Mouse (Mus musculus): ENCODE data around the gene Zfp456. TPM values are rescaled to one million over a fixed set of nuclear protein-coding genes. Genes with fewer than 3 reads are reported as not detected.

Zfp456 gene
- 0.28 and 0.38 TPM in 2 replicates for polyA plus RNA-seq (2021; fragmentation: Nextera tagmentation)
- long read RNA-seq, experiment 1, partial matches to known transcripts: 0 of 1 reads
- long read RNA-seq, experiment 1, other reads (novel, unspliced or antisense): 1 of 1 reads
- long read RNA-seq, experiment 2: 0 reads

DNA sequence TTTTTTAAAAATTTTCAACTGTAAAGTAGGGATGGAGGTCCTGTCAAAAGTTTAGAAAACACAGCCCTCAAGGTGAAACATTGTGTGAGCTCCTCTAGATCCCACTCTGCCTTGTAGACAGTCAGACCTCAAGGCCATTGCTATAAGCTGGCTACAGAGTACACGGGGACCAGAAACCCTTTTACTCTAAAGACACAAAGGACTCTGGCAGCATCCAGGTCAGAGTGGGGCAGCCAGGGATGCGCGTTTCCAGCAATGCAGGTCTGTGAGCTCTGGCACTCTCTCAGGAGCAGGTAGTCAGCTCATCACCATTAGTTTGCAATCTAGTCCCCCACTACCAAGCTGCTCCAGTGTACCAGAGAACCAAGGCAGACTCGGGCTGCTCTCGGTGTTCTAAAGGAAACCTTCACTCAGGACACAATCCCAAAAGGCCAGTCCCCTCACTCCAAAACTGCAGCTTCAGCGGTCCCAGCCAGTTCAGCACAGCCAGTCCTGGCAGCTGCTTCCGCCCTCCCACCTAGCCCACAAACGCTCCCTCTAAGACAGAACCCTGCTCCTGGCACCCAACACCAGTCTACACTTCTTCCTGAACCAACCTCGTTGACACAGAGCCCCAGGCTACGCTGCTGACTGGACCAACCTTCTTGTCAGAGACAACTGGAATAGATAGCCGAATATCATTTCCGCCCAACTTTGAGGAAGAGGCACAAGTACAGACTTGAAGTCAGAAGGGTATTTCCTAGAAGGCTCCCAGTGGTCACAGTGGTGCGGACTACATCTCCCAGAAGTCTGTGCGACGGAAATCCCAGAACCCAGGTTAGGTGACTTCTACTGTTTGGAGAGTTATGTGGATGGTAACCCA is at the start of gene Zfp456, which contains the start of gene Gm28041:
Gene Zfp456 (minus strand): TSS at position 761 of the 862 bp plus-strand sequence.
Gene Gm28041 (minus strand): TSS at position 684 of the 862 bp plus-strand sequence.

DNA sequence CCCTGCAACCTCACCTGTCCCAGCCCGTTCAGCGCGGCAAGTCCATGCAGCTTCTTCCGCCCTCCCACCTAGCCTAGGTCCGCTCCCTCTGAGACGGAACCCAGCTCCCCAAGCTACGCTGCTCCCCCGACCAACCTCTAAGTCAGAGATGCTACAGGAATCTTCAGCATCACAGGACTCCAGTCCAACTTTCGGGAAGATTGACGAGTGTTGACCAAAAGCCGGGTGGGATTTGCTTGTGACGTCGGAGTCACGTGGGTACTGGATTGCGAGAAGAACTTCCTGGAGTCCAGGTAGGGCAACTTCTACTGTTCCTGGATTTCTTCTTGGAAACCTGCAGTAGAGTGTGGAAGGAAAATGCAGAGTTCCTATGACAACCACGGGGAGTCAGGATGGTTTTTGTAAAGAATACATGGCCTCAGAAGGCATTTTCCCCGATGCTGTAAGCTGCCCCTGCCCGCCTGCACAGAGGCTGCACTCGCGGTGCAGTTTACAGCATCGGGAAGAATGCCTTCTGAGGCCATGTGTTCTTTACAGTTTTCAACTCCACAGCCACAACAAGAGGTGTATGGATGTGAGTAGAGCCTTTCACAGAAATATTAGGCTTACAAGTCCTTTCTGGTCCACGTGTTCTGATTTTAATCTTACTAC is 45.7 kb upstream of the Zfp456 start, which contains the start of gene Zfp459:
Gene Zfp459 (minus strand): TSS at position 212 of the 651 bp plus-strand sequence.

DNA sequence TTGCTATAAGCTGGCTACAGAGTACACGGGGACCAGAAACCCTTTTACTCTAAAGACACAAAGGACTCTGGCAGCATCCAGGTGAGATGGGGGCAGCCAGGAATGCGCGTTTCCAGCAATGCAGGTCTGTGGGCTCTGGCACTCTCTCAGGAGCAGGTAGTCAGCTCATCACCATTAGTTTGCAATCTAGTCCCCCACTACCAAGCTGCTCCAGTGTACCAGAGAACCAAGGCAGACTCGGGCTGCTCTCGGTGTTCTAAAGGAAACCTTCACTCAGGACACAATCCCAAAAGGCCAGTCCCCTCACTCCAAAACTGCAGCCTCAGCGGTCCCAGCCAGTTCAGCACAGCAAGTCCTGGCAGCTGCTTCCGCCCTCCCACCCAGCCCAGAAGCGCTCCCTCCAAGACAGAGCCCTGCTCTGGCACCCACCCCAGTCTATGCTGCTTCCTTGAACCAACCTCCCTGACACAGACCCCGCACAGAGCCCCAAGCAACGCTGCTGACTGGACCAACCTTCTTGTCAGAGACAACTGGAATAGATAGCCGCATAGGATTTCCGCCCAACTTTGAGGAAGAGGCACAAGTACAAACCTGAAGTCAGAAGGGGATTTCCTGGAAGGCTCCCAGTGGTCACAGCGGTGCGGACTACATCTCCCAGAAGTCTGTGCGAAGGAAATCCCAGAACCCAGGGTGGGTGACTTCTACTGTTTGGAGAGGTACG is 23.7 kb upstream of the Zfp456 start, which contains the start of gene Zfp429:
Gene Zfp429 (minus strand): TSS at position 637 of the 721 bp plus-strand sequence.

DNA sequence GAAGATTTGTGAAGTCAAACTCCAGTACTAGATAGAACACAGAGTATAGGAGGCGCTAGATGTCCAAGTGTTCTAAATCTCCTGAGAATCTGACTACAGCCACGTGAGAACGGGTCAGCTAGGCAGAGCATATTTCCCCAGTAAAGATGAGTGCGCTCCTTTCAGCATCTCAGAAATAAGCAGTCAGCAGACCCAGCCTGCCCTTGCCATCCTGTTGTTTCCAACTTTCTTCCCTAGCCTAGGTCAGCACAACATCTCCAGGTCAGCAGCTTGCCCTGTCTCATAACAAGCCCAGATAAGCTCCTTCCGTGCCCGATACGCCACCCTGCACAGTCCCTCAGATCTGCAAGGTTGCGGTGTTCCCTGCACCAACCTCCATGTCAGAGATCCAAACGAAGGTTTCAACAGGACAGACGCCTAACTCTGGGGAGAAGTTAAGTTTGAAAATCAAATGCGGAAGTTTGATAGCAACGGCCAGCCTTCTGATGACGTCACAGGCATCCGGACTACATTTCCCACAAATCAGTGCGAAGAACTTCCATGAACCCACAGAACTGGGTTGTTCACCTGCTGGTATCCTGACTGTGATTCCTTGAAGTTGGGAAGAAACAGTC is 15.4 kb downstream of the Zfp456 start, which contains the start of the genes Gm28044 and Zfp953:
Gene Gm28044 (minus strand): TSS at position 406 of the 614 bp plus-strand sequence.
Gene Zfp953 (minus strand): TSS at position 475 of the 614 bp plus-strand sequence.

DNA sequence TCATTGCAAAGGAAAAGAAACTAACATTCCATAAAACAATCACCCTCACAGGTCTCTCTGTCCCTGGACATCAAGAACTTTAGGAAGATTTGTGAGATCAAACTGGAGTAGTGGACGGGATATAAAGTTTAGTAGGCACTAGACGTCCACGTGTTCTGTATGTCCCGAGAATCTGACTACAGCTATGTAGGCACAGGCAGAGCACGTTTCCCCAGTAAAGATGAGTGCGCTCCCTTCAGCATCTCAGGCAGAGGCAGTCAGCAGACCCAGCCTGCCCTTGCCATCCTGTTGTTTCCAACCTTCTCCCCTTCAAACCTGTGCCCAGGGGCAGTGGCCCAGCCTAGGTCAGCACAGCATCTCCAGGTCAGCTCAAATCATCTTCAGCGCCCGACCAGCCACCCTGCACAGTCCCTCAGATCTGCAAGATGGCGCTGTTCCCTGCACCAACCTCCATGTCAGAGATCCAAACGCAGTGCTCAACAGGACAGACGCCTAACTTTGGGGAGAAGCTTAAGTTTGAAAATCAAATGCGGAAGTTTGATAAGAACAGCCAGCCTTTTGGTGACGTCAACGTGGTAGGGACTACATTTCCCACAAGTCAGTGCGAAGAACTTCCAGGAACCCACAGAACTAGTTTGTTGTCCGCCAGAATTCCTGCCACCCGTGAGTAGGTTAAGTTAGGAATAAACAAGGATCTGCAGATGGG is 43.4 kb downstream of the Zfp456 start, which contains the start of gene Zfp595:
Gene Zfp595 (minus strand): TSS at position 552 of the 706 bp plus-strand sequence.

Other genes with a start within 250 kb of the Zfp456 start
- 2.1 and 2.6 TPM in 2 replicates for gene Rsl1, start 202.6 kb downstream of the Zfp456 start, polyA plus RNA-seq (2021; fragmentation: Nextera tagmentation)
- gene Zfp455, start 181.3 kb downstream of the Zfp456 start, polyA plus RNA-seq (2021; fragmentation: Nextera tagmentation): 0.83 and 1.4 TPM in 2 replicates
- gene Zfp458, start 97.3 kb downstream of the Zfp456 start, polyA plus RNA-seq (2021; fragmentation: Nextera tagmentation): 1.7 and 3.0 TPM in 2 replicates
- gene Zfp457, start 69.3 kb downstream of the Zfp456 start, polyA plus RNA-seq (2021; fragmentation: Nextera tagmentation): 0.25 and 0.26 TPM in 2 replicates
- gene Zfp595, start 43.2 kb downstream of the Zfp456 start, polyA plus RNA-seq (2021; fragmentation: Nextera tagmentation): 0.69 and 0.79 TPM in 2 replicates
- 0.98 TPM in 1 of 2 replicates, not detected in the other for gene Gm28044, start 15.3 kb downstream of the Zfp456 start, polyA plus RNA-seq (2021; fragmentation: Nextera tagmentation)
- 0.21 and 0.32 TPM in 2 replicates for gene Zfp953, start 15.2 kb downstream of the Zfp456 start, polyA plus RNA-seq (2021; fragmentation: Nextera tagmentation)
- 0.26 and 0.33 TPM in 2 replicates for gene Gm28041, start 77 bp downstream of the Zfp456 start, polyA plus RNA-seq (2021; fragmentation: Nextera tagmentation)
- gene Zfp429, start 24.0 kb upstream of the Zfp456 start, polyA plus RNA-seq (2021; fragmentation: Nextera tagmentation): 1.3 and 1.5 TPM in 2 replicates
- gene Zfp459, start 45.6 kb upstream of the Zfp456 start, polyA plus RNA-seq (2021; fragmentation: Nextera tagmentation): 1.0 and 2.8 TPM in 2 replicates
- 7.6 and 7.8 TPM in 2 replicates for gene Zfp874a, start 75.8 kb upstream of the Zfp456 start, polyA plus RNA-seq (2021; fragmentation: Nextera tagmentation)
- 2.6 and 7.6 TPM in 2 replicates for gene Zfp874b, start 108.4 kb upstream of the Zfp456 start, polyA plus RNA-seq (2021; fragmentation: Nextera tagmentation)
- gene Zfp58, start 124.7 kb upstream of the Zfp456 start, polyA plus RNA-seq (2021; fragmentation: Nextera tagmentation): 3.9 and 4.2 TPM in 2 replicates
- gene Gm26965, start 150.3 kb upstream of the Zfp456 start, polyA plus RNA-seq (2021; fragmentation: Nextera tagmentation): not detected in 2 replicates
- gene Zfp87, start 150.4 kb upstream of the Zfp456 start, polyA plus RNA-seq (2021; fragmentation: Nextera tagmentation): 33.0 and 39.1 TPM in 2 replicates
- gene Zfp748, start 178.0 kb upstream of the Zfp456 start, polyA plus RNA-seq (2021; fragmentation: Nextera tagmentation): 4.1 and 5.1 TPM in 2 replicates
- gene Zfp729b, start 233.9 kb upstream of the Zfp456 start, polyA plus RNA-seq (2021; fragmentation: Nextera tagmentation): 2.4 and 2.8 TPM in 2 replicates